Mouse (Mus musculus): ENCODE results near the gene Plpp3.
A peak's percentile ranks its signal among the peaks of the same experiment; 100 is the strongest.

Gene Plpp3

GRCm38 (mm10) chr4:105191550-105191949 is 34.4 kb downstream of the Plpp3 start:
- no peak for DNase-seq

DNA sequence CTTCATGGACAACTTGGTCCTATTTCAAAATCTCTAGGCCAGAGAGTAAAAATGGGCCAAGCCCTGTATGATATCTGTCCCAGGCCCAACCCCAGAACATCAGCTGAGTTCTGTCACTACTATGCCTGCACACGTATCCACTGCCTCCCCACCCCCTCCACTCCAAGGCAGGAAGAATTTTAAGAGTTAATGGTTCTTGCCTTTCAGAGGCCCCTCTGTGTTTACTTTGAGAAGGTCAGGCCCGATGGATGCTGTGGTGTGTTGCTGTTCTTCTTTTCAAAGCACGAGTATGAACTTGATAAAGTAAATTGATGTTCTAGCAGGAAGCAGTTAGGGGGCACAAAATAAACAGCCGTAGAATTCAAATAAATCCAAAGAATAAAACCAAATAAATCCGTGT is 35.5 kb downstream of the Plpp3 start:
- DNase-seq, result no peak

DNA sequence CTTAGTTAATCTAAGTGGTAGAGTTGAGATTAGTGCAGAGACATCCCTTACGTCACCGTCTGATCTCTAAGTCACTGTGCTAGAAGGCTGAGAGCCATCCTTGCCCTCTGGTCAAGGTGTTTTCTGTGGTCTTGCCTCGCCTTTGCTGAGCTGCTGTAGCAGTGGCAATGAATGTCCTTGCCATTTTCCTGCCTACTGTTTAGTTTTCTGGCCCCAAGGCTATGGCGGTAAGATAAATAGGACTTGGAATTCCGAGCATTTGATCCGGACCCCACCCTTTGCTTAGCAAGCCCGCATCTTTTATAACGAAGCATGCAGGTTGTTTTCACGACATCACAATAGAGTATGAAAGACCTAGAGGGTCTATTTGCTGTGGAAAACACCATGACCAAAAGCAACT is 38.1 kb downstream of the Plpp3 start:
- no peak for DNase-seq

DNA sequence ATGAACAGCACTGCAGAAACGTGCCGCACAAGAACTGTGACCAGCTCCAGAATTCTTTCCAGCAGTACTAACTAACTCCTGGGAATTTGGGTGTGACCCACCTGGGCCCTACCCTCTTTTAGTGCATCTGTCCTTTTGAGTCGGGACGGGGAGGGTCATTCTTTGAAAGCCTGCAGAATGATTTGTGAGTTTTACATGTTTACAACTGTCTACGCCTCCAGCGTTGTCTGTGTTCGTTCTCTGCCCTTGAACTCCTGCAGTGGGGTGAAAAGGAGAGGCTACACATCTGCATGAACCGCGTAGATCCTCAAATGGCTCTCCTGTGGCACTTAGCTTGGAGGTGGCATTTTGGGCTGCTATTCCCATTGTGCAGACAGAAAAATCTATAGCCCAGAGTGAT is 39.0 kb downstream of the Plpp3 start:
- DNase-seq, result no peak

DNA sequence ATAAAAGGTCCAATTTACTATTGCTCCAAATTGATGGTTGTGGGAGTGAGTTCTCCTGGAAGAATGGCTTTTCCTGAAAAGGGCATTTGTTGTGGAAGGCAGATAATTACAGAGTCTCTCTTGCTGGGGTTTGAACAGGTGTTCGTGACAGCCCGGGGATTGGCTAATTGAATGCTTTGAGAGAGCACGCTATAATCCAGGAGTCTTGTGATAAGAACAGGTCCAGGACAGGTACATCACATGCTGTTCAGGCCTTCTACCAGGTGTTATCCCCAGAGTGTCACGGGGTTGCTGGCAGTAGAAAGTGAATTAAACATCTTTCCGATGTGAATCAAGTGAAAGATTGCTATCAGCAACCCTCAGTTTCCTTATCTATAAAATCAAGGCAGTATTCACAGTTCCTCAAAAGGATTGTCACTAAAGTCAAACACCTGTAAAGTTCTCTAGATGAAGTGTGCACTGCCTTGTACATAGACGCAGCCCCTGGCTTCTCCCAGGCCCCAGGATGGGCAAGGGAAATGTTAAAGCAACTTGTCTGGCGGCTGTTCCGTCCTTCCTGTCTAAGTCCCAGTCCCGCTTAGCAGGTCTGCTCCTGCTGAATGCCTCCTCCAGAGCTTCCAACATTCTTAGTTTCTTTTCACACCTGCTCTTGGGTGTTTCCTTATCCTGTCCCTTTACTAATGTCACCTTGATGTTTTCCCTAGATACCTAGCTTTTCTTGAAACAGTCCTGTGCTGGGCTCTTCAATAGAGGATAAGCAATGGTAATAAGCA is 40.0 kb downstream of the Plpp3 start:
- DNase-seq, result no peak

GRCm38 (mm10) chr4:105198696-105199095 is 41.5 kb downstream of the Plpp3 start:
- no peak for DNase-seq

DNA sequence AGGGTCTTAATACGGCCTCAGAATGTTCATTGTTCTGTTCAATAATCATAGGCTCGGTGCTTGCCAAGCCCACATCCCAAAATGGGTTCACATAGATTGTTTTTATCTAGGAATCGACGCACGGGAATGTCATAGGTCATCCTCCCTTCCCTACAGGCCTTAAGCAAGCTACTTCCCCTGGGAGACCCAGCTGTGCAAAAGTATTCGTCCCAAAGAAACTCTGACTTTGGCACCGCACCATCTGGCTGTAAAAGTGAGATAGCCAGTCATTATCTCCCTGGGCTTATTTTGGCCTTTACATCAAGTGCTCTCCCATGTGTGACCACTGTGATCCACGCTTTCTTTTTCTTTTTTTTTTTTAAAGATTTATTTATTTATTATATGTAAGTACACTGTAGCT is 42.2 kb downstream of the Plpp3 start:
- no peak for DNase-seq

- DNase-seq, result no peak
Measured at GRCm38 (mm10) chr4:105200624-105201524, 43.7 kb downstream of the Plpp3 start.

DNA sequence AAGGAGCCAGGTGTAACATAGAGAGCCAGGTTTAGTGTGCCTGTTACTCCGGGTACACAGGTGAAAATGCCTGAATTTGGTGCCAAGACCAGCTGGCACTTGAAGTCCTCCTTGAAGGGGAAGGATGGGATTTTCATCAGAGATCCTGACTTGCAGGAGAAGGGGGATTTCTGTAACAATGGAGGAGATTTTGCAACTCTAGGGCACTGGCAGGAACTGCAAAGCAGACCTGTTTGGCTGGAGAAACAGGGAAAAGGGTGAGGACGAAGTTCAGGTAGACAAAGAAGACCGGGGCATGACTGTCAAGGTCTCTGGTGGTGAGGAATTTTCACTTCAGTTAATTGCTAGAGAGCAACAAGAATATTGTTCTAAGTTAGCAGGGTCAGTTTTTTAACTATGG is 45.3 kb downstream of the Plpp3 start:
- DNase-seq, result no peak

DNA sequence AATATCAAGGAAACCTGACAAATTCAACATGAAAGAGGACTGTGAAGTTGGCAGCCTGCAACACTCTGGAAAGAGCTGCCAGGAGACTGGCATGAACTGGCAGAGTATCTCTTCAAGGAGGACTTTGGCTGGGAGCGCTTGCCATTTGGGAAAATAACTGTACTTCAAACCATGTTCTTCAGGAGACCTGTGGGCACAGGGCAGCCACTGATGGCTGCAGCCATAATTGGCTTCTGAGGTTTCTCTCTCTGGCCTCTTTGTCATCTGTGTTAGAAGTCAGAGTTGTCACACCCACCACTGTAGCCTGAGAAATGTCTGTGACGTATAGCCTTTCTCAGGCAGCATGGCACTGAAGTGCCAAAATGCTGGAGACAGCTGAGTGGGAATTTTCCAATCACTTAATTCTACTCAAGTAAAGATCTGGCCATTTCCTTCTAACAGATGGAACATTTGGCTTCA is 46.2 kb downstream of the Plpp3 start:
- no peak for DNase-seq

DNA sequence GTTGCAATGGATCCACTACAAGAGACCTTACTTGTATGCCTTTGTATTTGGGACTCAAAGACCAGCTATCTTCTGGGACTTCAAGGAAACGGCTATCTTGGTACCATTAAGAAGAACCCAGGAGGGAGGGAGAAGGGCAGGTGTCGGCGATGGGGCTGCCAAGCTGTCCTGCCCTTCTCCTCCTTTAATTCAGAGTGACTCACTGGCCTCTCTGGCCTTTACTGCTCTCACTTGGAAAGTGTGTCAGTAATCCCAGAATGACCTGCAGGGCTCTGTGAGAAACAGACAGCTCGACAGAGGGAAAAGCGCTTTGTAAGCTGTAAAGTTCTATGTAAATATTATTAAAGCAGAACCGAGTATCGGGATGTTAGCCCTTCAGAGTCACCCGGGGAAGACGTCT is 46.9 kb downstream of the Plpp3 start:
- no peak for DNase-seq

- DNase-seq, result peak; percentile 73 to 84
Measured at GRCm38 (mm10) chr4:105205045-105205851, 48.1 kb downstream of the Plpp3 start.

GRCm38 (mm10) chr4:105206102-105206501 is 49.0 kb downstream of the Plpp3 start:
- no peak for DNase-seq

DNA sequence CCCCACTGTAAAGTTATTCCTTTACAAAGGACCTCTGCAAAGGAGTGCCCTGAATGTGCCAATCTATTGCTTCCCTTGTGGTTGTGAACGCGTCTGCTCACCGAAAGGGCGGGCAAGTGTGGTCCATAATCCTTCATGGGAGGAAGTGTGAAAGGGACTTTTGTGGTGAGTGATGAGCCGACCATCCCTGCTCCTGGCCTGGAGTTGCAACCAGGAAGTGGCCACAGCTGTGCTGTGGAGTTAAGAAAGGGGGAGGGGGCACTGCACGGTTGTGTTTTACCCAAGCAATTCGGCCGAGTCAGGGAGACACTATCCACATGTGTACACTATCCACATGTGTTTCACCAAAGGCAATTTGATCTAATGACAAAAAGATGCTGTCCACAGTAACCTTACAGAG is 49.8 kb downstream of the Plpp3 start:
- DNase-seq, result peak in 1 of 2 experiments; percentile 39

DNA sequence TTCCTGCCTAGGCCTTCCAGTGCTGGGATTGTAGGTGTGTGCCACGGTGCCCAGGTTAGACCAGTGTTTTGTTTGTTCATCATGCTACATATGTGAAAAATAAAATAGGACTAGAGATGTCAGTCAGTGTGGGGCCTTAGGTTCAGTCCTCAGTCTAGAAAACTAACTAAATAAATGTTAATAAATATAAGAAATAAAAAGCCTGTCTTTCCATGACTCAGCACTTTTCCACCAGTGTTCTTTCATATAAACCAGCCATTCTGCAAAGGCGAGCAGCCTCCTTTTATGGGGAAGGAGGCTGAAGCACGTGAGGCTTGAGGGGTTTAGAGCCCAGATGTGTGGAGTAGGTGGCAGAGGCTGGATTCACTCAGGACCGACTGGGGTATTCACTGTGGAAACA is 50.5 kb downstream of the Plpp3 start:
- DNase-seq, result no peak

DNA sequence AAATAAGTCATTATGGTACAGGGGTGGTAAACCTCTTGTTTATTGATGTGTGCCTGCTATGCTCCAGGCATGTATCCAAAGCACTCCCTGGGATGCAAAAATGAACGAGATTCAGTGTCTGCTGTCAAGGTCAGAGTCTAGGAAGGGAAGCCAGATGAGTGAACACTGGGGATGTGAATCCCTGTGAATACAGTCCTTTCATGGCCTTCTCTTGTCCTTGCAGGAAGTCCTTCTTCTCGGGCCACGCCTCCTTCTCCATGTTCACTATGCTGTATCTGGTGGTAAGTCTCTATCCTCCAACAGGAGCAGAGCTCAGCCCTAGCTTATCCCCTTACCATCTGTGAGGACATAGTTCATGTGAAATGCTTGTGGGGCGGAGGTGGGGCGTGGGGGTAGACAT is 51.8 kb downstream of the Plpp3 start:
- no peak for DNase-seq

DNA sequence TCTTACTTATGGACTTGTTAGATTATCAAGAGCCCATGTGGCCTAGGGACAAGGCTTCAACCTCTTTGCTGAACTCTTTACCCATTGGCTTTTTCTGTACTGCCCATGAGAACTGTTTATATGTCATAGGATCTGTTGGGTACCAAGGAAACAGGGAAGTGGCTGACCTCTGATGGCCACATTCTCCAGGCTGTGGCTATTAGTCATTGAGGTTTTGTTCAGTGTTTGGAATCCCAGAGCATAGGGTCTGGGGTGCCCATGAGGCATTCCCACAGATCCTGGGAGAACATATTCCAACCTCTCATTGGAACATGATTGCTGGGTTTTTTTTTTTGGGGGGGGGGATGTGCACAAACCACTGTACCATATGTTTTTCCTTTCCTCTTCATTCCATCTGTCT is 56.2 kb downstream of the Plpp3 start:
- no peak for DNase-seq

GRCm38 (mm10) chr4:105214438-105214837 is 57.3 kb downstream of the Plpp3 start:
- DNase-seq, result peak in 1 of 2 experiments; percentile 55

GRCm38 (mm10) chr4:105215726-105216410 is 58.7 kb downstream of the Plpp3 start:
- DNase-seq, result peak; percentile 46 to 69

DNA sequence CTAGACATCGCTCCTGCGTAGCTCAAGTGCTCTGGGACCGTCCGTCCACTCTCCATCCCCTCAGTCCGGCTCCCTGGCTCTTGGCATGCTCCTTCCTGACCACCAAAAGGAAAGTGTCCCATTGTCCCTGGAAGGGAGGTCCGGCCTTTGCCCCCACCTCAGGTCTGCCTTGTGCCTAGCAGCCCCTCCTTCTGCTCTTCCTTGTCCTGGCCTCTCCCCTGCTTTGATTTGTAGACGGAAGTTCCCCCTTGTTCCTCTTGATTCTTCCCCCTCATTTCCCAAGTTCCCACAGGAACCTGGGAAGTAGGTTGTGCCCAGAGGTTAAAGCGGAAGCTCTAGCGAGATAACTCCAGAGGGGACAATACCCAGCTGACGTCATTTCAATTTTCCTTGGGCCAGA is 61.1 kb downstream of the Plpp3 start:
- DNase-seq, result peak; percentile 52 to 71

GRCm38 (mm10) chr4:105219316-105219715 is 62.2 kb downstream of the Plpp3 start:
- no peak for DNase-seq

DNA sequence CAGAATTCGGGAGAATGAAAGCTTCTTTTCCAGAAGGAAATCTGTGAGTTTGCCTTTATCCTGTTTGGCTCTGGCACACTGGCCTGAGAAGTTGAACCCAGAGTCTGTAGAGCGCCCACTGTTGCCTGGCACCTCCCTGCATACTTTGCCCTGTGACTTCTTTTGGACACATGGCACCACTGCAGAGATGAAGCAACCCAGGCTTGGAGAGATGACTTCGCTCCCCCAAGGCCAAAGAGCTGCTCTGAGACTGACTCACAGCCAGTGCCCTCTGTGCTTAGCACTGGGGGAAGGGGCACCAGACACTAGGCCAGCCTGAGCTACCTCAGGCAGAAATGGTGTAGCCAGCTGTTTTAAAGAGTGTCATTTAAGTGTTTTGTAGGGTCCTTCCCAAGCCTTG is 63.7 kb downstream of the Plpp3 start:
- no peak for DNase-seq
